Mouse (Mus musculus) E14TG2a.4 (cell line): ENCODE results near the gene Fam171a2.

Source experiments
- H3K27me3 ChIP-seq: 2 replicates; pipeline ENCODE4 v1.6.1; 2014; ENCODE audit warnings: low read length, control low read depth; ENCODE audit not compliant: insufficient read depth
- H3K36me3 ChIP-seq: 2 replicates; pipeline ENCODE4 v1.6.1; 2014; ENCODE audit warnings: low read length, control low read depth; ENCODE audit not compliant: insufficient read depth
- H3K4me1 ChIP-seq: replicated peaks from 2 replicates; pipeline ENCODE4 v1.6.1; 2014; ENCODE audit warnings: low read depth, low read length, control low read depth
- H3K4me3 ChIP-seq: replicated peaks from 2 replicates; pipeline ENCODE4 v1.5.1; 2014; ENCODE audit warnings: mild to moderate bottlenecking, low read length
- H3K9me3 ChIP-seq: 2 replicates; pipeline ENCODE4 v1.6.1; 2014; ENCODE audit warnings: low read length, control low read depth
- CTCF ChIP-seq: conservative IDR thresholded peaks from 2 replicates; pipeline ENCODE4 v1.5.1; 2014; ENCODE audit warnings: low read length
- NANOG ChIP-seq: IDR thresholded peaks from 2 replicates; pipeline ENCODE4 v1.6.1; 2014; ENCODE audit warnings: borderline replicate concordance, low read length, mixed read lengths
- POU5F1 ChIP-seq: IDR thresholded peaks from 2 replicates; pipeline ENCODE4 v1.6.1; 2014; ENCODE audit warnings: low read length, borderline replicate concordance

The Fam171a2 gene

DNA sequence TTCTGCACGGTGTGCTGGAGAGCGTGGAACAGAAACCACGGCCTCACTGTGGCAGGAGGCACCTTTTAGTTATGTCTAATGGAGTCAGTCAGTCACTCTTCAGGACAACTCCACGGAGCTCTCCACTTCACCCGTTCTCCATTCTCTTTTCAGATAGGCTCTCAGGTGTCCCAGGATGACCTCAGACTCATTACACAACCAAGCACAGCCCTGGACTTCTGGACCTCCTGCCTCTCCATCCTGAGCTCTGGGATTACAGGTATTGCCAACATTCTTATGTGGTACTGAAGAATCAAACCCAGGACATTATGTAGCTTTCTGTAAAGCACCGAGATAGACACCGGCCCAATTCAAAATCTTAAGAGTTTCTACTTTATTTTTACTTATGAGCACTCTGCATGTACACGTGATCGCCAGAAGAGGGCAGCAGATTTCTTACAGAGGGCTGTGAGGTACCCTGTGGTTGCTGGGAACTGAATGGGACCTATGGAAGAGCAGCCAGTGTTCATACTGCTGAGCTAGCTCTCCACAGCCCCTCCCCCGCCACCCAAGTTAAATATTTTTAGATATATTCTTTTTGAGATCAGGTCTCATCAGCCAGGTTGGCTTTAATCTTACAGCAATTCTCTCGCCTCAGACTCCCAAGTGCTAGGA lies 39.4 kb upstream of the Fam171a2 start:
- peaks cover 73% of the 10 kb centered on the region for H3K36me3 ChIP-seq
- no peaks in the 10 kb centered on the region for H3K9me3 ChIP-seq
- no peak for TF ChIP-seq POU5F1
- no peak for TF ChIP-seq NANOG
- peak; percentile 68 for TF ChIP-seq CTCF
- H3K4me3 ChIP-seq: no peak overlapping the region
- no peaks in the 10 kb centered on the region; the same call in 1 of the 2 replicates for H3K4me1 ChIP-seq
- H3K27me3 ChIP-seq: no peaks in the 10 kb centered on the region

DNA sequence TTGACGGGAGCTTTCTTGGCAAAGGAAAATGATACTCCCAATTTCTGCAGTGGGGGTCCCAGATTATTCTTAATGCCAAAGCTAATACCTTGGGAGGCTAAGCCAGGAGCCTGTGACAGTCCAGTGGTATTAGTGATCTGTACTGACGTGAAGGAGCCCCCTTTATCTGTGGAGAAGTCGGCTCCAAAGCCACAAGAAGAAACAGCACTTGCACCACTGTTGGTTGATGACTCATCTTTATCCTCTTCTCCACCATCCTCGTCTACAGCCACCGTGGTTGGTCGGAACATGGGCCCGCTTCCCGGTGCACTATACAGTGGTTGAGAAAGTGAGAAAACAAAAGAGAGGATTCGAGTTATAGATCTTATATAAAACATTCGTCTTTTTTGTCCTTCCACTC lies 34.3 kb upstream of the Fam171a2 start:
- Histone ChIP-seq H3K9me3 (no peaks in the 10 kb centered on the region), H3K27me3 (no peaks in the 10 kb centered on the region), H3K4me1 (peaks cover 27% of the 10 kb centered on the region), H3K4me3 (no peak overlapping the region), H3K36me3 (peaks cover 91% of the 10 kb centered on the region)
- TF ChIP-seq POU5F1 (no peak), NANOG (no peak), CTCF (no peak)

- H3K27me3 ChIP-seq: no peaks in the 10 kb centered on the region
- H3K4me3 ChIP-seq: no peak overlapping the region
- TF ChIP-seq NANOG: no peak
- 0 out of 2 replicates have a peak, but pooled peaks have one; percentile 14 for TF ChIP-seq CTCF
- TF ChIP-seq POU5F1: no peak
- peaks cover 90% of the 10 kb centered on the region for H3K36me3 ChIP-seq
- peaks cover 27% of the 10 kb centered on the region for H3K4me1 ChIP-seq
- H3K9me3 ChIP-seq: no peaks in the 10 kb centered on the region
These were observed 33.4 kb upstream of the Fam171a2 start for GRCm38 (mm10) chr11:102480897-102481296.

GRCm38 (mm10) chr11:102480111-102480510 lies 32.6 kb upstream of the Fam171a2 start:
- Histone ChIP-seq H3K4me1 (peaks cover 27% of the 10 kb centered on the region), H3K36me3 (peaks cover 90% of the 10 kb centered on the region), H3K4me3 (no peak overlapping the region), H3K9me3 (no peaks in the 10 kb centered on the region), H3K27me3 (no peaks in the 10 kb centered on the region)
- no peak for TF ChIP-seq NANOG
- TF ChIP-seq POU5F1: no peak
- TF ChIP-seq CTCF: no peak

DNA sequence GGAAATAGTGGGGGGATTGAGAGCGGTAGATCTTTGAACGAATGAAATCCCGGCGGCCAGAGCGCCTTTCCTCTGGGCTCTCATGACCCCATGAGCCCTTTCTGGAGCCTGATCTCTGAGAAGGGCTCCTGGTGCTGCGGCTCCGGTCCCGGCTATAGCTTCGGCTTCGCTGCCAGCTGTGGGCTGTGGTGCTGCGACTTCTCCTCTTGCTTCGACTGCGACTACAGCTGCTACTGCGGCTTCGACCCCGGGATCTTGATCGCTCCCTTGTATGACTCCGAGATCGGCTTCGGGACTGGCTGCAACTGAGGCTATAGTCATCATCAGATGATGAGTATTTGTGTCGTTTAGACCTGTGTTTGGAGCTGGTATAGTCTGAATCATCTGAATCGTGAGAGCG lies 32.1 kb upstream of the Fam171a2 start:
- TF ChIP-seq CTCF: no peak
- no peak for TF ChIP-seq POU5F1
- no peak for TF ChIP-seq NANOG
- H3K4me1 ChIP-seq: peaks cover 27% of the 10 kb centered on the region
- H3K4me3 ChIP-seq: no peak overlapping the region
- peaks cover 89% of the 10 kb centered on the region for H3K36me3 ChIP-seq
- H3K27me3 ChIP-seq: no peaks in the 10 kb centered on the region
- H3K9me3 ChIP-seq: no peaks in the 10 kb centered on the region

DNA sequence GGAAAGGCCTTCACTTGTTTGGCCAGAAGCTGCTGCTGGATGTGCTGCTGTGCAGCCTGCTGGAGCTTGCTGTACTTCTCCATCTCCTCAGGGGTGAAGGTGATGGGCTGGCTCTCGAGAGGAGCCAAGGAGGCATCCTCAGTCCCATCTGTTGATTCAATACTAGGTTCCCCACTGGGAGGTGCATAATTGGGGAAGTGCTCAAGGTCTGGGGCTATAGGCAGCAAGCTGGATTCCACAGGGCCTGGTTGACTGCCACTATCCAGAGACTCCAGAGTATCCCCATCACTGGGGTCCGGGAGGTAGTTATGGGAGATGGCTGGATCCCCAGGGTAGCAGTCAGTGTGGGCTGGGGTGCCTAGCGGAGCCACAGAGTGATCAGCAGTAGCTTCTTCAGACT lies 31.2 kb upstream of the Fam171a2 start:
- Histone ChIP-seq H3K9me3 (no peaks in the 10 kb centered on the region), H3K4me1 (peaks cover 27% of the 10 kb centered on the region), H3K4me3 (no peak overlapping the region), H3K36me3 (peaks cover 85% of the 10 kb centered on the region), H3K27me3 (no peaks in the 10 kb centered on the region)
- TF ChIP-seq POU5F1 (no peak), CTCF (no peak), NANOG (no peak)

DNA sequence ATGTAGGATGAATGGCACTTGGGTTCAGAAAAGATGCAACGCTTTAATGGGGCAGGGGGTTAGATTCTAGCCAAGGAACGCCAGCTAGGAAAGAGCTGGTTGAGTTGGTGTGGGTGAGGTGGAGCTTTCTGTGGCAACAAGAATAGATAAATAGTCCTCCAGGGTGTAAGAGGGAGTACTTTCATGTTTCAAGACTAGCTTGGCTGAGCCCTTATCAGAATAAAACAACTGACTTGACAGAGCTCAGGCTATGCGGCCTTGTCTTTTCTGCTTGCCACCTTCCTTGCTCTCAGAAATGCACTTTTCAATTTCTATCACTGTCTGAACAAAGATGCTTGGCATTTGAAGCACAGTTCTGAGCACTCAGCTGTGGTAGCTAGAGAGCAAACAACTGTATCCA lies 27.5 kb upstream of the Fam171a2 start:
- Histone ChIP-seq H3K4me3 (no peak overlapping the region), H3K27me3 (peaks cover 2% of the 10 kb centered on the region; the same call in 1 of the 2 replicates), H3K9me3 (no peaks in the 10 kb centered on the region), H3K36me3 (peaks cover 52% of the 10 kb centered on the region), H3K4me1 (peaks cover 20% of the 10 kb centered on the region)
- TF ChIP-seq CTCF: no peak
- no peak for TF ChIP-seq NANOG
- TF ChIP-seq POU5F1: no peak

- TF ChIP-seq NANOG: no peak
- no peak for TF ChIP-seq POU5F1
- no peak for TF ChIP-seq CTCF
- H3K4me1 ChIP-seq: peaks cover 29% of the 10 kb centered on the region
- no peak within 1 kb of the TSS for H3K4me3 ChIP-seq
These were observed 22.3 kb upstream of the Fam171a2 start, which contains the start of gene Itga2b for GRCm38 (mm10) chr11:102469648-102470357. Gene Itga2b, minus strand, starts transcription at chr11:102470122.

More at GRCm38 (mm10) chr11:102469648-102470357, 22.3 kb upstream of the Fam171a2 start, which contains the start of gene Itga2b:
- no peaks in the 10 kb centered on the region for H3K9me3 ChIP-seq
- peaks cover 3% of the 10 kb centered on the region for H3K36me3 ChIP-seq
- peaks cover 46% of the 10 kb centered on the region for H3K27me3 ChIP-seq
